Mouse (Mus musculus) megakaryocyte, embryonic 14.5 days (primary cell): ENCODE data around the gene Phyhipl.

Source experiments
- FLI1 ChIP-seq: IDR thresholded peaks from 2 replicates; pipeline ENCODE4 v1.6.1; 2012; ENCODE audit warnings: low read length, inconsistent platforms, mixed read lengths
- GATA1 ChIP-seq: IDR thresholded peaks from 3 replicates; pipeline ENCODE4 v1.6.1; 2012; ENCODE audit warnings: mixed read lengths, low read length, inconsistent platforms, borderline replicate concordance

DNA sequence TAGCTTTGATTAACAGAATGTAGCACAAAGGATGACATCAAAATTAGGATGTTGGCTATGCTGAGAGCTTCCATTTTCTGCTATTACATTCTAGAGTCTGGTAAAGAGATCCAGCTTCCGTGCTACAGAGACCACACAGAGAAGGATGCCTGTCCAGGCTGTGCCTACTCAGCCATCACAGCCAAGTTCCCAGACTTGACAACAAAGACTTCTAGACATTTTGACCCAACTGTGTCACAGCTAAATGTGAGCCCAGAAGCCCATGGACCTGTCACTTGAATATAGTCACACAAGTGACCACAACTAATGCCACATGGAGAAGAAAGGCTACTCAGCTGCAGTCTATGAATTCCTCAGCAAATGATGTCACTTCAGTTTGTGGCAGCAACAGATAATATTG is 24.6 kb downstream of the Phyhipl start:
- TF ChIP-seq GATA1 (no peak), FLI1 (no peak)
